Mouse (Mus musculus) heart, postnatal 0 days (tissue): ENCODE data around the gene Myrf.

Experiments used
- CTCF ChIP-seq: IDR thresholded peaks from 2 replicates; pipeline ENCODE4 v1.5.1; 2016; ENCODE audit warnings: antibody characterized with exemption, control low read depth, low read depth
- EP300 ChIP-seq: IDR thresholded peaks from 2 replicates; pipeline ENCODE4 v1.6.1; 2016; ENCODE audit warnings: antibody characterized with exemption, low read depth

DNA sequence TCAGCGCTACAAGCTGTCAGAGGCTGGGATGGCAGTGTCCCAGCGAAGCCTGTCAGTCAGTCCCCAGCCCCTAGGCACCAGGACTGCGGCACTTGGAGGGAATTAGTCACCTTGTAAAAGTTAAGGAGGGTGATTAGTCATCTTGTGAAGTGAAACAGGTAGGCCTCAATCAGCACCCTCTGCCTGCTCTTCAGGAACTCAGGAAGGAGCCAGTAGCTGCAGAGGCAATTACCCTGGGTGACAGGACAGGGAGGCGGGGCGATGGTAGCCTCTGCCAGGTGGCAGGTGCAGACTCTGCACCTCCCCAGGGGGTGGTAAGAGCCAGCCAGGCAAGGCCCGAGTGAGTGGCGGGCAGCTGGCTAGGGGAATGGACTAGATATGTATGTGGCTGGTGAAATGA is 20.8 kb upstream of the Myrf start:
- TF ChIP-seq CTCF (no peak), EP300 (no peak)
